Mouse (Mus musculus): ENCODE measurements at regions not wholly inside any gene's neighbourhood (a gene's known extent, or its start where the extent isn't known, plus 50 kb on each side); places are given as distances from the start of the nearest gene placed in this dataset.

- TF ChIP-seq CTCF (IDR thresholded peaks at IDR 0.05; ENCODE audit: borderline replicate concordance, extremely low read depth, insufficient read depth, insufficient read length), result no peak
- TF ChIP-seq POLR2A (IDR thresholded peaks at IDR 0.05; ENCODE audit: borderline replicate concordance, extremely low read depth, insufficient read depth, insufficient read length, poor library complexity, severe bottlenecking), result no peak
Observed at GRCm38 (mm10) chr16:87239105-87239504, 114.9 kb upstream of the N6amt1 start.

All from brain, embryonic 14.5 days (tissue).